Mouse (Mus musculus): Measurements from ENCODE around the gene Pdzk1ip1.

DNA sequence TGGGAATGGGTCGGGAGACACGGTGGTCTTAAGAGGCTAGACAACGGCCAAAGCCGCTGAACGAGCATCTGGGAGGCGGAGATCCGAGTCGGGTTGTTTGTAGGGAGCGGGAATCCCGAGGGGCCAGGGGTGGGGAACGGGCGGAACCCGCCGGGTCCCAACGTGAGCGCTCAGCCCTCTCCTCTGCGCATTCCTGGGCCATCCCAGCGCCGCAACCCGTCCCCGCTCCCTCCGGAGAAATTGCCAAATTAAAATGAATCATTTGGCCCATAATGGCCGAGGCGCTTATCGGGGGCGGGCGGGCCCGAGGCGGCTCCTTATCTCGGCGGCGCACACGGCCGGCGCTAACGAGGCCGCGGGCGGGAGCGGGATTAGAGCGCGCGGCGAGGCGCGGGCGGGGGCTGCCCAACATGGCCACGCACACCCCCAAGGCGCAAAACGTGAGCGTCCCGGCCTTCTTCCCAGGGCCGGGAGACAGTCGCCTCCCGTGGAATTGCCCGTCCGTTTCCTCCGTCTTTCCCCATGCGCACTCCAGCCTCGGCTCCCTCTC is 32.1 kb upstream of the Pdzk1ip1 start, which contains the start of gene Tal1:
- TF ChIP-seq CHD2 (IDR thresholded peaks at IDR 0.05; ENCODE audit: low read depth, low read length) (no peak), ZNF384 (IDR thresholded peaks at IDR 0.05; ENCODE audit: low read depth, low read length) (no peak), ZC3H11A (IDR thresholded peaks at IDR 0.05; ENCODE audit: borderline replicate concordance, low read depth, low read length) (no peak)

Measured in ES-E14 (cell line).